Mouse (Mus musculus): ENCODE data around the gene Zfp949. TPM values are rescaled to one million over a fixed set of nuclear protein-coding genes. Genes with fewer than 3 reads are reported as not detected.

Zfp949 gene
- polyA plus RNA-seq (2012; rRNA removed): 4.6 and 7.0 TPM in 2 replicates

DNA sequence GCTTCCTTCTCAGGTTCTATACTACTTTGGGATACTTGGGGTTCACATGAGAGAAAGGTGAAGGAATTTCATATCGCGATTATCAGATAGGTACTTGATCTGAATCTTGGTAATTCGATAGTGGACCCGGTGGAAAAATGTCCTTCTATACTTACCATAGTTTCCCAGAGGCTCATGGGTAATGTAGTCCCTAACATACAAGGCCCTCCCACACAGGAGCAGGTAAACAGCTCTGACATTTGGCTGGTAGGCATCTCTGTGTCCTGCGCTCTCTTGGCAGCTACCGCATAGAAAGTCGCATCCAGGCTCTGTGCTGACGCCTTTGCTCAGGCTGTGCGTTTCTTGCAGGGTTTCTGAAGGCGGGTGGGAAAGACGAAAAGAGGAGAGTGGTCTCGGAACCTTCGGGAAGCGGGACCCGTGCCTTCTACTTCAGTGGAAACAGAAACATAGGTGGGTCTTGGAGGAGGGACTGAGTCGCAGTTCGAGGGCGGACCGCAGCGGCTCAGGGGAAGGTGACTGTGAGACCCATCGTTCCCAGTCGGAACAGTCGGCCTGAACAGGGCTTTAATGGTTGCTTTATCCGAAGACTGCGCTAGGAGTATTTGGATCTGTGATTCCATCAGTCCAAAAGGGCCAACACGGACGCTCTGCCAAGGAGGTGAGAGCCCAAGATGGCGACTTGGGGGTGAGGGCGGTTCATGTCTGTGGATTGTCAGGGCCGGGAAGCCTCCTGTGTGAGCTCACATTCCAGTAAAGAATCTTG, at the start of gene Zfp949:
Zfp949 (plus strand) TSS at position 170 of the 763 bp plus-strand sequence.
- DNase-seq (ENCODE audit: low read depth): peak; percentile 86

DNA sequence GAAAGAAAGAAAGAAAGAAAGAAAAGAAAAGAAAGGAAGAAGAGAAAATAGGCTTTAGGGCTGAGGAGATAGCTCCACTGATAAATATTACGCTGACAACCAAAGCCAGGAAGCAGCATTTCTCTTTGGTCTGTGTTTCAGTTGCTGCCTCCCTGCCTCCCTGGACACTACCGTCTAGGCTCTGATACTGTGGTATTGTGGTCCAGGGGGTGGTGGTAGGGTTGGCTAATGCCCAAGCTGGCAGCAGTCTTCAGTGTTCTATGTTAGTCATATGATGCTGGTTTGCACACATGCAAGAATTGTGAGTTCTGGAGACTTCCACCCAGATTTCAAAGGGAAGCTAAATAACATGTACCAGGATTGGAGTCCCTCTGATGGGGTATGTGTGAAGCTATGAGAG, 47.7 kb upstream of the Zfp949 start:
- DNase-seq (ENCODE audit: low read depth): no peak

DNA sequence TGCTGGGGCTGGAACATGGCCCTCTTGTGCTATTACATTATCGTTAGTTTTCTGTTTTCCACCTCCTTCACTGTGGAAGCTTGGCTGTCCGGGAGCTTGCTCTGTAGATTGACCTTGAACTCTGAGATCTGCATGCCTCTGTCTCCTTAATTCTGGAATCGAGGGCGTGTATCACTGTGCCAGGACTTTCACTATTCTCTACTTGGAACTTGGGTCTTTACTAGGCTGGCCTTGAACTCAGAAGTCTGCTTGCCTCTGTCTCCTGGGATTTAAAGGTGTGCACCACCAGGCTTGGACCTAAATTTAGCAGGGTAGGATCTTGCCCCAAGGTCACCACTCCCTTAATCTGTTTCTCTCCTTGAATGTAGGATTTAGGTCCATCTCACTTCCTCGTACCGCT, 46.0 kb upstream of the Zfp949 start:
- DNase-seq (ENCODE audit: low read depth): no peak

DNA sequence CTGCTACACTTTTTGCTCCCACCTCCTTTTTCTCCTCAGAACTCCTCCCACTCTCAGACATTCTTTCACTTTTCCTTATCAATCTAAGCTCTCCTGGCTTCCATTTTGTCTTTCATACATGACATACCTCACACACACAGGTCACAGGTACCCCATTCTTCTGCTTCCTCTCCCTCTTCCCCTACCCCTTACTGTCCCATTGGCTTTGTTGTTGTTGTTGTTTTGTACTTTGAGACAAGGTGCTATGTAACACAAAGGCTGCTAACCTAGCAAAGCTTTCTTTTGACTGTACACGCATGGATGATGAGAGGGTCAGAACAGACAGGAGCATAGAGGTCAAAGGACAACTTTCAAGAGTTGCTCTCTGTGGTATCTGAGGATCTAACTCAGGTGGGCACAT, 32.3 kb upstream of the Zfp949 start:
- no peak for DNase-seq (ENCODE audit: low read depth)

DNA sequence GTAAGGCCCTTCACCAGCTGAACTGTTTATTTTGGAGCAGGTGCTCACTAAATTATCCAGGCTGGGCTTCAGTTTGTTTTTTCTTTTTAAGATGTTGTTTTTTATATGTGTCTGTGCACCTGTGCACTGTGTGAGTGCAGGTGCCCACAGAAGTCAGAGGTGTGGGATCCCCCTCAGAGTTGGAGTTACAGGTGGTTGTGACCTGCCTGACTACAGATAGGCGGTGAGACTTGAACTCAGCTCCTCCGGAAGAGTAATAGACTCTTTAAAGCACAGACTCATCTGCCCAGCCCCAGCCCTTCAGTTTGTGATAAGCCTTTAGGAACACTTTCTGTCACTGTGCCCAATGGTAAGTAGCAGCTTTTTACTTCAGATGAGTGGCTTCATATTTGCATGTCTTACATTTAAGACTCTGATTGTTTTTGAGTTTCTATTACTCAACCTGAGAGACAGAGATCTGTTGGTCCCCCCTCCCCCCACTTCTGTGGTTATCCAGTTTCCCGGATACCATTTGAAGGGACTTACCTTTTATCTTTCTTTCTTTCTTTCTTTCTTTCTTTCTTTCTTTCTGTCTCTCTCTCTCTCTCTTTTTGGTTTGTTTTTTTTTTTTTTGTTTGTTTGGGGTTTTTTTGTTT, 31.3 kb upstream of the Zfp949 start:
- no peak for DNase-seq (ENCODE audit: low read depth)

DNA sequence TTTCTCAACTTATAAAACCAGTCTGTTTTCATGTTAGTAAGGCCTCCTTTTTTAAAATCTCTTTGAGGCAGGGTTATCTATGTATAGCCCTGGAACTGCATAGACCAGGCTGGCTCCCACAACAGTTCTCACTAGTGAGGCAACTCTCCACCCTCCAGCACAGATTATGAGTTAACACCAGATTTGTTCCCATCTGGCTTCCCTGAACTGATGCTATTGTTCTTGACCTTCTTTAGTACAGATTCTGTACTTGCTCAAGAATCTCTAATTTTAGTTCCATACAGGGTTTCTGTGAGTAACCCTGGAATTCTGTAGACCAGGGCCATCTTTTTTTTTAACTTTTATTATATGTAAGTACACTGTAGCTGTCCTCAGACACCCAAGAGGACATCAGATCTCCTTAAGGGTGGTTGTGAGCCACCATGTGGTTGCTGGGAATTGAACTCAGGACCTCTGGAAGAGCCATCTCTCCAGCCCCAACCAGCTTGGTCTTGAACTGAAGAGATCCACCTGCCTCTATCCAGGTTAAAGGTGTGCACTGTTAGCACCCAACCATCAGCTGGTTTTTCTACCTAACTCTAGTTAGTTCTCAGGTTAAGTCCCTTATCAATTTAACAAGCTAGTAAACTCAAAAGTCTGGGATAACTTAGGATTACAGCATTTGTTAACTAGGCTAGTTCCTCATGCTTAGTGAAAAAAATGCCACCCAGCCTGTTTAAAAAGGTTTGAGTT, 28.3 kb upstream of the Zfp949 start:
- DNase-seq (ENCODE audit: low read depth): no peak

DNA sequence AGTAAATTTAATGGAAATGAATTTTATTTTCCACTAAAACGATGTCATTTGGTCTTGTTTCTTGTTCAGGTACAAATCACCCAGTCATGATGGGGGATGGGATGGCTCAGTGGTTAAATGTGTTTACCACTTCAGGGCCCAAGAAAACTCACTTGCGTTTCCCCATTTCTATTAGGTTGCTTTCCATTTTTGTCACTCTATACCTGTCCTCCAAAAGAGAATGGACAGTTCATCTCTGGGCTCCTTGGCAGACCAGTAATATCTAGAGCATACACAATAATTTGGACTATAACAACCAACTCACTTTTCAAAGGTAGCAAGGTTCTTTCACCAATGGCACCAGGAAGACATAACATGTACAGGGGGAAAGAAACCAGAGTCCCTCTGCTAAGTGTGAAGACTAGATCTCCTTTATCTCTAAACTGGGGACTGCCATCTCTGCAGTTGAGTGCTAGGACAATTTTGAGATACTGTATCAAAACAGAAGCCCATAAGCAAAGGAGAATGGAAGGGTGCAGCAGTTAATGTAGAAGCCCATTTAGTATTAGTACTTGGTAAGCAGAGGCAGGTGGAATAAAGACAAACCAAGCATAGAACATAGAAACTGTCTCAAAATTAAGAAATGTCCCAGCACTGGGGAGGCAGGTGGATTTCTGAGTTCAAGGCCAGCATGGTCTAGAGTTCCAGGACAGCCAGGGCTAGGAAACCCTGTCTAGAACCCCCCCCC, 27.5 kb upstream of the Zfp949 start:
- DNase-seq (ENCODE audit: low read depth): no peak

DNA sequence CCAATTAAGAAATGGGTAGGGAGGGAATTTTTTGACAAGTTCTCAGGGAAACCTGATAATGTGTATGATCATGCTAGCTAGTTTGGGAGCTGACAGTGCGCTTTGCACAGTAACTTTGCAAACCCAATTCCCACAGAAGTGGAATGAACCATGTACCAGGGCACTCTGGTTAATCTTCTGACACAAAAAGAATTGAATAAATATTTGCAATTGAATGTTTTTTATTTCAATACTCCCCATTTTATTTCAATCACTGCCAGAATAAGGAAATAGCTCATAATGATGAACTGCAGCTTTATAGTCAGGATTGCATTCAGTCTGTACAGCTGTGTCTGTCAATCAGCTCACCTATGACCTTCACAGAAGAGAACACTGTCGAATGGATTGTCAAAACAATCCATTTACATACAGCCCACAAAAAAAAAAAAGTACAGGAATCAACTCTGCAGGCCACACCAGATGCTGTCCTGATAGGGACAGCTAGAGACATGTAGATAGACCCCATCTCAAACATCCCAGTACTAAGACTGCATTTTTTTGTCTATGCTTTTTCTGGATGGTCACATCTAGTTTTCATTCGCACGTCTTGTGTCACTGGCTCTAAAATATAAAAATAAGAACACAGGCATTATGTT, 26.9 kb upstream of the Zfp949 start:
- DNase-seq (ENCODE audit: low read depth): no peak

DNA sequence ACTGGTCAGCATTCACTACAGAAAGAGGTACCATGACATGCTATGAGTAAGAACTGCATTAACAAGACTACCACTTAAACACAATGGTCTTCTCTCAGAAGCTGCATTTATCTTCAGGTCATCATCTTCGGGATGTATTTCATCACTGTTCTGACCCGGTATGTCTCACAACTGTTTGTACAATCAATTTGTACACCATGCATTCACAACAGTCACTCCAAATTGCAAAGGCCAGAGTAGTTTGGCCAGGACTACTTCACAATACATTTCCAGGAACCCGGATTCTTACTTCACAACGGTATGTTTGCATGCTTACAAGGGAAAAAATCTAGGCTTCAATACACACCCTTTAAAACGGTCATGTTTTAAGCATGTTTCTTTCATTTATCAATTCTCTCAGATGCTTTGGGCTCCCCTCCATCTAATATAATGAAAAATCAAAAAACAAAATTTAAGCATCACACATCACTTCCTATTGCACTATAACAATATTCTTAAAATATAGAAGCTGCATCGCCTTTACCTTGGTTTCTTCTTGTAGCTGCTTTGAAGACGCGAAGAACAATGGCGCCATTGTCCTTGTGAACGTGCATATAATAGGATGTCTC, 25.8 kb upstream of the Zfp949 start:
- DNase-seq (ENCODE audit: low read depth): no peak

DNA sequence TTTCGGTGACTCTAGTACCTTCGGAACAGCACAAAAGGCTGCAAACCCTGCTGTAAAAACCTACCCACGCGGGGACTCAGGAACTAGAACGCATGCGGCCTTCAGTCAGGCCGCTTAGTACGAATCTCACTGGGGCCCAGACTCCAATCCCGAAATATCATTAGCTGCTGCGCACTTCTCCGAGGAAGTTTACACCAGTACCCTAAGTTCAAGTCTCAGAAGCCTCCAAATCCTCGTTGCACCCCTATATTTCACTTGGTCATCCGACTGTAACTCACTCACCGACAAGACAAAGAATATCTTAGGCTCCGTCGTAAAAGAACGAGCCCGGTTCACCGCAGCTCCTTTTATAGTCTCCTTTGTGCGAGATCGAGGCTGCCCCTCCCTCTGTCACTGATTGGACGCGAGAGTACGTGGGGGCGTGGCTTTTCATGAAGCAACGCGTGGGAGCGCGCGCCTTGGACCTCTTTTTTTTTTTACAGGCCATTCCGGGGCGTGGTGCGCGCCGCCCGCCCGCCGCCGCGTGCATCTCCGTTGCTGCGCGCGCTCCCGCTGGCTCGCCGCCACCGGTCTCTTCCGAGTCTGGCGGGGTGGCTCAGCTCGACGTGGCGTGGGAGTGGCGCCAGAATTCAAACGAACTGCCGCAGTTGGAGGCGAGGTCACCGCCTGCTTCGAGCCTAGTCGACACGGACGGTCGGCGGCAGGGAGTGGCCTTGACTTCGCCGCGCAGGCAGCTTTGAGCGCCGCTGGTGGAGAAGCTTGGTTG, 25.1 kb upstream of the Zfp949 start:
- peak; percentile 69 for DNase-seq (ENCODE audit: low read depth)

DNA sequence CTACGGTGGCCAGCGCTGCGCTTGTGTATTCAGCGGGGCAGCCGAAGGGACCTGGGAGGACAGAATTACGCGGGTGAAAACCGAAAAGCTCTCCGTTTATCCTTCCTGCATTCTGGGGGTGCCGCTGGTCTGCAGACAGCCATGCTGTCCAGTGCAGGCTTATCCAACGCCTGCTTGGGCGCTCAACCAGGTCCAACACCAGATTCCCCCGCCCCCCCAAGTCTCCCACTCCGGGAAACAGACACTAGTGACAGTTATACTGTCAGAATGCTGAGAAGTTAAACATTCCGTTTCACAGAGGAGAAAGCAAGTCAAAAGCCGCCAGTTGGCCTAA, 24.5 kb upstream of the Zfp949 start:
- DNase-seq (ENCODE audit: low read depth): no peak

DNA sequence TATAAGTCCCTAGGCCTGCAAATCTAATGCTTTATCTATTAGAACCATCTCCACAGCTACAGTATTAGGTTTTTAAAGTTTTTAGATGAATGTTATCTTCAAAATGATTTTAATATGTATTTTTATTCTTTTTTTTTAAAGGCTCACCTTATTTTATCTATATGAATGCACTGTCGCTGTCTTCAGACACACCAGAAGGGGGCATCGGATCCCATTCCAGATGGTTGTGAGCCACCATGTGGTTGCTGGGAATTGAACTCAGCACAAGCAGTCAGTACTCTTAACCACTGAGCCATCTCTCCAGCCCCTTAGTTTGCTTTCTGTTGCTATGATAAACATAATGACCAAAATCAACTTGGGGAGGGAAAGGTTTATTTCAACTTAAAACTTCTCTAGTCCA, 23.5 kb upstream of the Zfp949 start:
- no peak for DNase-seq (ENCODE audit: low read depth)

DNA sequence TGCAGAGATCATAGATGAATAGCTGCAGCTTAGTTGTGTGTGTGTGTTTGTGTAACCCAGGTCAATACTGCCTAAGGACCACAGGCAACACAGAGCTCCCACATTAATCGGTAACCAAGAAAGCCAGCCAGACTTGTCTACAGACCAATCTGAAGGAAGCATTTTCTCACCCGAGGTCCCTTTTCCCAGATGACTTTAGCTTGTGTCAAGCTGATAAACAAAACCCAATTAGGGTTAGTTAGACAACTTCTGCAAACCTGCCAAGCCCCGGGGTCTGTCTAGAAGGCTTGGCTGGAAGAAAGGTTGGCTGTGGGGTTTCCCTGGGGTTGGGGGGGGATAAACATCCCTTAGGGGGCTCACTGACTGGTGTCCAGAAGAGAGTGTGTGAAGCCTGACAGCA, 23.0 kb upstream of the Zfp949 start:
- DNase-seq (ENCODE audit: low read depth): no peak

DNA sequence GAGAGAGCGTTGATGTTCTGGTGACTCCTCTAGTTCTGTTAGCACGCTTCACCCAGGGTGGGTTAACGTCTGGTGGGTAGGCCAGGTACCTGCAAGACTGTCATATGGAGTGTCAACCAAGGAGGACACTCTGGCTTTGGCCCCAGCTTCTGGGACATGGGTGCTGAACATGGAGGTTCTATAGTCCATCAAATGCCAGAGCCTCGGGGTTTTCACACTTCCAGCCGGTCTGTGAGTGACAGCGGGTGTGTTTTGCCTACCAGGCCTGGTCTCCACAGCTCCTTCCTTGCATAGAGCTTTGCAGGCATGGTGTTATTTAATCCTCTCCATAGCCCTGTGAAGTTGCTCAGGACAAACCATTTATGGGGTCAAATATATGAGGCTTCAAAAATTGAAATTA, 22.5 kb upstream of the Zfp949 start:
- DNase-seq (ENCODE audit: low read depth): no peak

DNA sequence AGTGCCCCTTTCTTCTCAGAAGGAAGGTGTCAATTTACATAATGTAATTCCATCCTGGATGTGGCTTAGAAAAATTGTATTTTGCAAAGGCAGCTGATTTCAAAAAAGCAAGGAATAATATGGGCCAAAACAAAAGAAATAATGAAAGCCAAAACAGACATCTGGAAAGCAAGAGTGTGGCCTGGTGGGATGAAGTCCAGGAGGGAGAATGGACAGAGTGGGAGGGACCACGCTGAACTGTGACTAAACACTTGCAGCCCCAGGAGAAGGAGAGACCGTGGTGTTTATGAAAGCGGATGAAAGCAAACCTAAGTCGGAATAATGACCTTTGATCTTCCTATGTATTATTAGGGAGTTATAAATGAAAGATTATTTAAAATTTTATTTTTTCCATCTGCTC, 19.9 kb upstream of the Zfp949 start:
- DNase-seq (ENCODE audit: low read depth): no peak

DNA sequence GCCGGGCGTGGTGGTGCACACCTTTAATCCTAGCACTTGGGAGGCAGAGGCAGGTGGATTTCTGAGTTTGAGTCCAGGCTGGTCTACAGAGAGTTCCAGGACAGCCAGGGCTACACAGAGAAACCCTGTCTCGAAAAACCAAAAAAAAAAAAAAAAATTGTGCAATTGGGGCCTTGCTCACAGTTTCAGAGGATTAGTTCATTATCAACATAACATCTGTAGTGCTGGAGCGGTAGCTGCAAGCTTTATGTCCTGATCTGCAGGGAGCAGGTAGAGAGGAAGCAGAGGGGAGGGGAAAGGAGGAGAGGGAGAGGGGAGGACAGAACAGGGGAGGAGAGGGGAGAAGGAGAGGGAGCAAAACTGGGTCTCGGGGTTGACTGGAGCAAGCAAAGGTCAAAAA, 19.1 kb upstream of the Zfp949 start:
- no peak for DNase-seq (ENCODE audit: low read depth)

DNA sequence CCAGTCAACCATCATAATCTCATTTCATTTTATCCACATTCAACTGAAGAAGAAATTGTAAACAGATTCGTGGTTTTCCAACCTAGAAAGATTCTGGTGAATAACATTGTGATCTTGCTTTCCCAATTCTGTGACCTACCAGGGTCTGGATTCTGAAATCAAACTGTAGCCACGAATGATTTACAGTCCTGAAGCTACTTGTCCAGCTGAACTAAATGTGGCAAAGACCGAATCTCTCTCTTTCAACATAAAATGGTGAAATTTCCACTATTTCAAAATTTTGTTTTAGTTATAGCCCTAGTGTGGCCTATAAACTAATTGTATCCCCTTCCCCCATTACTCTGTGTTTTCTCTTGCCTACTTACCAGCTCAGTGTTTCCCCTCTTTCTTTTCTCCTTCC, 18.2 kb upstream of the Zfp949 start:
- no peak for DNase-seq (ENCODE audit: low read depth)

DNA sequence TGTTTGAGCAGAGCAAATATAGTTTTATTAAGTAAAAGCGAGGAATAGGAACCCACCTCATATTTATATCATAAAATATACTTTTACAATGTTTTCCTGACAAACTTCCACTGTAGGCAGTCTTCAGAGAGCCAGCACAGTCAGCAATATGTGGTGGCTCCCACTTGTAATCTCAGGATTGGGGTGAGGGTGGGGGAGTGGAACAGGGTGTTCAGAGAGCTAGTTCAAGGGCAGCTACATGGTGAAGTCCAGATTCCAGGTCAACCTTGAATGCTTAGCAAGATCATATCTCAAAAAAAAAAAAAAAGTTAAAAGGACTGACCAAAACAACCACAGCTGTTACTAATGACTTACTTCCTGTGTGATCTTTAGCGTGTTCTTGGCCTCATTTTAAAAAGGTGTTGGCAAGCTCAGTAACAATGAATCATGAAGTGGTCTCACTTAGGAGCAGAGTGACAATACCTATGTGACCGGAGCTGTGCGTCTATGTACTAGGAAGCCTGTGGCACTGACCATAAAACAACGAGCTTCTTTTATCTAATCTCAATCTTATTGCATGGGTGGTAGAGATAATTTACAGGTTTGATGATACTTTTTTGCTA, 17.7 kb upstream of the Zfp949 start:
- DNase-seq (ENCODE audit: low read depth): no peak

DNA sequence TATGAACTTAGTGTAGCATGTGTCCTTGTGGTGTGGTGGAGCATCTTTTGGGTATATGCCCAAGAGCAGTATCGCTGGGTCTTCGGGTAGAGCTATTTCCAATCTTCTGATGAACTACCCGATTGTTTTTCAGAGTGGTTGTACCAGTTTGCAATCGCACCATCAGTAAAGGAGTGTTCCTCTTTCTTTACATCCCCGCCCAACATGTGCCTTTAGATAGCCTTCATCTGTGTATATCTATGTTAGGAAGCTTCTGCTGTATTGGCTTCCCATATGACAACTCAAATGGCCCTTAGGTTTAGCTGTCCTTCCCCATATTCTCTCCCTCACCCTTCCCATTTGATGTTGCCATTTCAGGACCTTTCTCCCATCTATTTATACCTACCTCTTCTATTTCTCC, 13.7 kb upstream of the Zfp949 start:
- no peak for DNase-seq (ENCODE audit: low read depth)

DNA sequence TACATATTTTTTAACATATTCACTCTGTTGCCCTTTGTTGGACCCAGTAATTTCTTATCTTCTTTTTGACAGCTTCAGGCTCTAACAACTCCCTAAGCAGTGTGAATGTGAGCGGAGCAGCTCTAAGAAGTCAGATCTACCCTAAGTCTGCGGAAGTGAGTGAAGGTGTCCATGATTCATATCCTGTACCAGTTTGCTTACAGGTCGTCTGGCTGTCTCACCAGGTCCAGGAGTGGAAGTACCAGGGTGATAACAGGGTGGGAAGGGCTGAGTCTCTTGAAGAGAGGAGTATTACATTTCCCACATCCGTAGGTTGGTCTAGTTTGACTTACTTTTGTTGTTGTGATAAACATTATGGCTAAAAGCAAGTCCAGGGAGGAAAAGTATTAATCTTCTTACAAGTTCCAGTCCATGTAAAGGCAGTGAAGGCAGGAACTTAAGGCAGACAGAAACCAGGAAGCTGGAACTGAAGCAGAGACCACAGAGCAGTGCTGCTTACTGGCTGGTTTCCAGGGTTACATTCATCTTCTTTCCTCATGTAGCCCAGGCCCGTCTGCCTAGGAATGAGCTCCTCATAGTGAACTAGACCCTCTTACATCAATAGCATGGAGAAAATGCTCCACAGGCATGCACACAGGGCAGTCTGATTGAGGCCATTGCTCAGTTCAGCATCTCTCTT, 8.1 kb upstream of the Zfp949 start:
- DNase-seq (ENCODE audit: low read depth): no peak

All from gonadal fat pad, adult 2 months (tissue).